Mouse (Mus musculus): ENCODE measurements around the gene Phlpp1.
A peak's percentile ranks its signal among the peaks of the same experiment; 100 is the strongest.

Phlpp1 gene

GRCm38 (mm10) chr1:106171241-106172220 is at the start of gene Phlpp1:
Gene Phlpp1 (plus strand): TSS chr1:106171752.
- DNase-seq: peak; percentile 100

DNA sequence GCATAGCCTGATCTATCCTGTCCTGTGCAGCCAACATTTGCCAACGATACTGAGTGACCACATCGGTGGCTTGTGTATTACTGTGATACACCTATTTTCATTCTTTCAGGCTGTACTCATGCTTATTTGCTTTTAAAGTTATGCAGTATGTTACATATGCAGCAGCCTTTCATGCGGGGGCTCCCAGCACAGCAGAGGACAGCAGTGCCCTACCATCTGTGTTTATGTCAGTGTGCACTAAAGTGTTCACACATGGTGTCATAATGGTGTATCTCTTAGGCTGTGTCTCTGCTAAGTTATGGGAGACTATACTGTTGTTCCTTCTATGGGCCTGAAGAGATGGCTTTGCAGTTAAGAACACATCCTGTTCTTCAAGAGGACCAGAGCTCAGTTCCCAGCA is 45.0 kb upstream of the Phlpp1 start:
- no peak for DNase-seq

DNA sequence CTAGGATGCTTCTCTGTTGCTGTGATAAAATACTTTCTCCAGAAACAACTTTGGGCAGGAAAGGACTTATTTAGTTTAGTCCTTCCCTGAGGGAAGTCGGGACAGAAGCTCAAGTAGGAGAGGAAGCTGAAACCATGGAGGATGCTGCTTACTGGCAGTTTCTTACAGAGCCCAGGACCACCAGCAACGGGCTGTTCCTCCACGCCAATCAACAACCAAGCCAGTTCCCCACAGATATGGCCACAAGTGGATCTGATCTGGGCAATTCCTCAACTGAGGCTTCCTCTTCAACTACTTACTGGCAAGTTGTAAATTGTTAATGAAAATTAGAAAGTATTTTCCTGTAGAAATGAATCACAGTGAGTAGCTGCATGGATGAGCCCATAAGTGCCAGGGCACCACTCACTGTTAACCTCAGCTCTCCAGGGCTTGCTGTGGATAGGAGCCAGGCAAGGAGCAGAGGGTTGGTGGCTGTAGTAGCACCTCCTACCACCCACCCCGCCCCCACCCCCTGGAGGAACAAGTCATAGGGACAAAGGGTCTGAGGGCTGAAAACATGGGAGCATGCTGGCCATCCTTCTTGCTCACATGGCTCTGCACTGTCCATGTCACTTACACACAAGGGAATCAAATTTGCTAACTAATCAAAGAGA is 39.7 kb upstream of the Phlpp1 start:
- DNase-seq: no peak

DNA sequence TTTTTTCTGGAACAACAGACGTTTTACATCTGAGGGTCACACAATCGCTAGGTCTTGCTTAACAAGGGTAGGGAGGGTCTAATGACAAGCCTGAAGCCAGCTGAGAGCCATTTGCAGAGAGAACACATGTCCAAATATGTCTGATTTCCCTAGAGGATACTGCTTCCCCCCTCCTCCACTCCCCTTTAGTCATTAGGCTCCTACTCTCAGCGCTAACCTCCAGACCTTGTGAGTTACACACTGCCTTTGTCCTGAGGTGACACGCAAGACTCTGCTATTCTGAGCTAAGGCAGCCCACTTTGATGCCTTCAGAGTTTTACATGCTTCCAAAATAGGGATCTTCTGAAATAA is 39.2 kb upstream of the Phlpp1 start:
- no peak for DNase-seq

DNA sequence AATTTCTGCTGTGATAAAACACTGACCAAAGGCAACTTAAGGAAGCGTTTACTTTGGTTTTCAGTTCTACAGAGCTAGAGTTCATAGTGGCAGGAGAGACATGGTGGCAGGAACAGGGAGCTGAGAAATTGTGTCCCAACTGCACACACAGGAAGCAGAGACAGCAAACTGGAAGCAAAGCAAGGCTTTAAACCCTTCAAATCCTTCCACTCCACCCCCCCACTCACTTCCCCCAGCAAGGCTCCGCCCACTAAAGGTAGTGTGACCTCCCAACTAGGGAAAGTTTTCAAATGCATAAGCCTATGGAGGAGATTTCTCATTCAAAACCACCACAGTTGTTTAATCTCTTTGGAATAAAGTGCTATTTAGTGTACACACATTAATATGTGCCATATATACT is 32.9 kb upstream of the Phlpp1 start:
- DNase-seq: no peak

GRCm38 (mm10) chr1:106139137-106139536 is 32.4 kb upstream of the Phlpp1 start:
- DNase-seq: no peak

GRCm38 (mm10) chr1:106142010-106142409 is 29.5 kb upstream of the Phlpp1 start:
- no peak for DNase-seq

DNA sequence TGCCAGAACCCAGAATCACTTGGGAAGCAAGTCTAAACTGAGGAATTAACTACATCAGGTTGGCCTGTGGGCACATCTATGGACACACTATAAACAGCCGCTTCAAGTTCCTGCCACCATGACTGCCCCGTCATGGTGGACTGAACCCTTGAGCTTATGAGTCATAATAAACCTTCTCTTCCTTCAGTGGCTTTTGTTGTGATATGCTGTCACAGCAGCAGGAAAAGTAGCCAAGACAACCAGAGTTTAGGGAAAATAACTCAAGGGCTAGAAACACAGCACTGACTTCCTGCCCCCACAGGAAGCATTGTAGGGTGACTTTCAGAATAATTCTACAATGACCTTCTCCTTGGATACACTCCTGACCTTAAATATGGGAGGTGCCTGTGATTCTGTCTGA is 27.0 kb upstream of the Phlpp1 start:
- DNase-seq: no peak

DNA sequence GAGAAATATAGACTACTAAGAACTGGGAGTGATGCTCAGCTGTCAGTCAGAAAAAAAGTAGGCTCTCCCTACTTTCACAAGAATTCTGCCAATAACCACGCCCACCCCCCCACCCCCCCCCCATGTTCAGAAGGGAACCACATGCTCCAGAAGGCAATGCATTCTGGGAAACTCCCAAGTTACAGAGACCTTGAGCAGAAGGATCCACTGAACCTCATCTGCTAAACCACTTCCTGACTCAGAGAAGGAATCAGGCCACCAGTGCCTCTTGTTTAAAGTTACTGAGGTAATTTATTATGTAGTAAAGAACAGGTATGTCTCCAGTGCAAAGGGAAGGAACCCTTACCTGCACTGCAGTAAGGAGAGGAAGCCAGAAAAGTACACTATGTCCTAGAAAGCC is 26.5 kb upstream of the Phlpp1 start:
- no peak for DNase-seq

GRCm38 (mm10) chr1:106145565-106146190 is 25.9 kb upstream of the Phlpp1 start:
- no peak for DNase-seq

- DNase-seq: no peak
Measured at GRCm38 (mm10) chr1:106148386-106149380, 22.9 kb upstream of the Phlpp1 start.

GRCm38 (mm10) chr1:106151846-106152245 is 19.7 kb upstream of the Phlpp1 start:
- peak; percentile 79 for DNase-seq

- DNase-seq: no peak
Measured at GRCm38 (mm10) chr1:106152742-106153141, 18.8 kb upstream of the Phlpp1 start.

DNA sequence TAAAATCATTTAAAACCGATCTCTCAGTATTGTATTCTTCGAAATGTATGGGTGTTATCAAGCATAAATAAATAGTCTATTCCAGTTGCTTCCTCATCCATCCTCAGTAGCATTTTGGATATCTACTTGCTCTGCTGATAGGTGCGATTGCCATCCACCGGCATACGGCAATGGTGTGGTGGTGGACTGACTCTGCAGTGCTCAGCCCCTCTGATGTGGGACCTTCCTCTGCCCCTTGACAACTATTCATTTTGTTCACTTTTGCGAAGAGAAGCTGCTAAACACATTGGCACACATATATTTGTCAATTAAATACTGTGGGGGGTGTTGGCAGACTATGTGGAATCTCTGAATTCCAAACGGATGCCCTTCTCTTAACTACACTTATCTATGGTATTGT is 17.0 kb upstream of the Phlpp1 start:
- no peak for DNase-seq

DNA sequence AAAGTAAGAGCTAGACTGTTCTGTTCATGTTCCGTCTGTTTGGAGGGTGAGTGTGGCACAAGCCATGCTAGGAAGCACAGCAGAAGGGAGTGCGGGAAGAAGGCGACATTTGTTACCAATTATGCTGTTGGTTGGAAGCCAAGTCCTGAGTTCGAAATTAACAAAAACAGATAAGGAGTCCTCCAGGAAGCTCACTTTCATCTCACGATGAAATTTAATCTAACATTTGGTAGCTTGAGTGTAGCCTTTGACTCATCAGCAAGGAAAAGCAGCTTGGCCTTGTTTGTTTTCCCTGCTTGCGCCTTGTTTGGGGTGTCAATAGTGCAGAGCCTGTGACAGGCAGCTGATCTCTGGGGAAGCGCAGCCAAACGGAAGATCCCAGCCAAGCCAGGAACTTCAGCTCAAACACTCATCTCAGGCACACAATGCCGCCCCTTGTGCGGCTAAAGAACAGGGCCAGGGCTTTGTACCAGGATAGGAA is 16.4 kb upstream of the Phlpp1 start:
- no peak for DNase-seq

GRCm38 (mm10) chr1:106155702-106156101 is 15.8 kb upstream of the Phlpp1 start:
- DNase-seq: no peak

GRCm38 (mm10) chr1:106157961-106158515 is 13.5 kb upstream of the Phlpp1 start:
- no peak for DNase-seq

DNA sequence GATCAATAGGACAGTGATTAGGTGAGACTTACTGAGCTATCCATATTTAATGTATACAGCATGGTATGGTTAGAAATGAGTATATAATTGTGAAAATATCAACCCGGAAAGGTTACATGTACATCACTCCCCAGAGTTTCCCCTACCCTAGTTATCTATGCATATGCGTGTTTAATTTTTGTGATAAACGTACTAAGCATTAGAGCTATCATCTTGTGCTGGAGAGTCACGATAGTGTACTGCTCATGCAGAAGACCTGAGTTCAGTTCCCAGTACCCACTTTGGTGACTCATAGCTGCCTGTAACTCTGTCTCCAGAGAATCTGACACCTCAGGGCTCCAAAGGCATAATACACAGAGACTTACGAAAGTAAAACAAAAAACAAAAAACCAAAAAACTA is 11.9 kb upstream of the Phlpp1 start:
- DNase-seq: no peak

- DNase-seq: no peak
Measured at GRCm38 (mm10) chr1:106160916-106161315, 10.6 kb upstream of the Phlpp1 start.

DNA sequence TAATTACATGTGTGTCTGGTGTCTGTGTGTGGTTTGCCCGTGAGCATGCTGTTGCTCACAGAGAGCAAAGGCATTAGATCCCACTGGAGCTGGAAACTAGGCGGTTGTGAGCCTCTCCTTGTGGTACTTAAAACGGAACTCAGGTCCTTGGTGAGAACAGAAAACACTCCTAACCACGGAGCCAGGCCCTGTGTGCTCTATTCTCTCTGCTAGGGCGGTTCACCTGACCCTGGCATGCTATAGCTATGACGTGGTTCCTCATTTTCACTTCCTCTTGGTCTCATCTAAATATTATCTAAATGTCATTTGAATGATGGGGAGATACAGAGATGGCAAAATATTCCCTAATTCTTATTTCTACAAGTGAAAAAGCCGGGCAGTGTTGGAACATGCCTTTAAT is 9.0 kb upstream of the Phlpp1 start:
- DNase-seq: no peak

GRCm38 (mm10) chr1:106163401-106163800 is 8.2 kb upstream of the Phlpp1 start:
- no peak for DNase-seq

DNA sequence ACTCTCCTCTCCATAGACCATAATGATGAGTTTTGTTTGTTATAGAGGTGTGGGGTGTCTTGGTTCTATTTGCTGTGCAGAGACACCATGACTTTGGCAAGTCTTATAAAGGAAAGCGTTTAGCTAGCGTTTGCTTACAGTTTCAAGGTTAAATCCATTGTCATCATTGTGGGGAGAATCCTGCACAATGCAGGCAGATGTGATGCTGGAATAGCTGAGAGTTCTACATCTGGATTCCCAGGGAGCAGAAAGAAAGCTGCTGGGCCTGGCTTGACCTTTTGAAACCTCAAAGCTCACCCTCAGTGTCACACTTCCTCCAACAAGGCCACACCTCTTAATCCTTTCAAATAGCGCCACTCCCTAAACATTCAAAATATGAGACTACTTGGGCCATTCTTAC is 7.4 kb upstream of the Phlpp1 start:
- DNase-seq: no peak

All from thymus, postnatal 14 days (tissue).